Mouse (Mus musculus): ENCODE data around the gene Olfr59.

Gene Olfr59

GRCm38 (mm10) chr11:74283436-74283835 lies at the start of gene Olfr59:
Olfr59 (plus strand) TSS chr11:74283736.
- DNase-seq (ENCODE audit: low spot score): no peak

GRCm38 (mm10) chr11:74241201-74241600 lies 42.3 kb upstream of the Olfr59 start:
- DNase-seq (ENCODE audit: low spot score): peak; percentile 7

GRCm38 (mm10) chr11:74259508-74259907 lies 24.0 kb upstream of the Olfr59 start, which contains the start of gene Olfr406:
Olfr406 (plus strand) TSS chr11:74259808.
- no peak for DNase-seq (ENCODE audit: low spot score)

GRCm38 (mm10) chr11:74287256-74287655 lies 3.7 kb downstream of the Olfr59 start:
- no peak for DNase-seq (ENCODE audit: low spot score)

GRCm38 (mm10) chr11:74326044-74326443 lies 42.5 kb downstream of the Olfr59 start:
- DNase-seq (ENCODE audit: low spot score): no peak

GRCm38 (mm10) chr11:74328781-74329180 lies 45.2 kb downstream of the Olfr59 start:
- DNase-seq (ENCODE audit: low spot score): no peak

GRCm38 (mm10) chr11:74337931-74338330 lies 54.4 kb downstream of the Olfr59 start, which contains the start of gene Olfr410:
Olfr410 (minus strand) TSS chr11:74338031.
- no peak for DNase-seq (ENCODE audit: low spot score)
